Mouse (Mus musculus) MEL (cell line): ENCODE results near the gene Abhd17a. TPM values are rescaled to one million over a fixed set of nuclear protein-coding genes. Genes with fewer than 3 reads are reported as not detected.

Source experiments
- DNase-seq: peaks from one replicate; pipeline ENCODE4 v3.0.0; 2011; ENCODE audit warnings: low read depth, low spot score
- H3K27ac ChIP-seq: 2 replicates; pipeline ENCODE4 v1.5.1; 2012; ENCODE audit warnings: low read depth, mild to moderate bottlenecking, control low read depth, low read length, moderate library complexity; ENCODE audit not compliant: control insufficient read depth
- H3K27me3 ChIP-seq, 2 experiments: fragments of 150-350 bp in 1 of 2; sonication (generic) in 1 of 2; 2 replicates each; pipeline ENCODE4 v1.6.1; 2012; ENCODE audit warnings: low read length in 2 of 2, mild to moderate bottlenecking in 2 of 2, improper control_type of control experiment in 1 of 2, moderate library complexity in 1 of 2; ENCODE audit not compliant: insufficient read depth in 2 of 2, control insufficient read depth in 1 of 2
- H3K36me3 ChIP-seq, 2 experiments: 2 replicates each; pipeline ENCODE4 v1.6.1; 2012 to 2014; ENCODE audit warnings: low read length in 2 of 2, improper control_type of control experiment in 1 of 2, inconsistent platforms in 1 of 2, mild to moderate bottlenecking in 1 of 2; ENCODE audit not compliant: insufficient read depth in 2 of 2, control insufficient read depth in 1 of 2
- H3K4me1 ChIP-seq, 2 experiments: fragments of 150-350 bp in 1 of 2; sonication (generic) in 1 of 2; 2 replicates each; pipeline ENCODE4 v1.6.1; 2012; ENCODE audit warnings: low read length in 2 of 2, improper control_type of control experiment in 1 of 2, mild to moderate bottlenecking in 1 of 2; ENCODE audit not compliant: insufficient read depth in 2 of 2, control insufficient read depth in 1 of 2
- H3K4me3 ChIP-seq, 2 experiments: fragments of 150-350 bp in 1 of 2; sonication (generic) in 1 of 2; 2 replicates each; pipeline ENCODE4 v1.5.1; 2012; ENCODE audit warnings: low read depth in 2 of 2, low read length in 2 of 2, mild to moderate bottlenecking in 2 of 2, moderate library complexity in 2 of 2, control low read depth in 1 of 2, improper control_type of control experiment in 1 of 2; ENCODE audit not compliant: control insufficient read depth in 1 of 2, insufficient read depth in 1 of 2
- H3K79me2 ChIP-seq: 2 replicates; pipeline ENCODE4 v1.6.1; 2012; ENCODE audit warnings: mild to moderate bottlenecking, low read length, moderate library complexity; ENCODE audit not compliant: control insufficient read depth, poor library complexity, insufficient read depth
- H3K9ac ChIP-seq: 2 replicates; pipeline ENCODE4 v1.6.1; 2012; ENCODE audit warnings: low read depth, mild to moderate bottlenecking, control low read depth, low read length, moderate library complexity; ENCODE audit not compliant: control insufficient read depth, poor library complexity, severe bottlenecking
- H3K9me3 ChIP-seq: fragments of 150-350 bp; sonication (generic); replicated peaks from 2 replicates; pipeline ENCODE4 v1.6.1; 2012; ENCODE audit warnings: mild to moderate bottlenecking, low read length, improper control_type of control experiment, moderate library complexity; ENCODE audit not compliant: insufficient read depth
- BHLHE40 ChIP-seq: IDR thresholded peaks from 2 replicates; pipeline ENCODE4 v1.6.1; 2012; ENCODE audit warnings: low read depth, mild to moderate bottlenecking, inconsistent platforms, low read length, improper control_type of control experiment, borderline replicate concordance
- CHD2 ChIP-seq: IDR thresholded peaks from 2 replicates; pipeline ENCODE4 v1.6.1; 2011; ENCODE audit warnings: low read length, improper control_type of control experiment
- CTCF ChIP-seq, 3 experiments: IDR thresholded peaks in 2 of 3; conservative IDR thresholded peaks in 1 of 3; 2 replicates each; pipeline ENCODE4 v1.5.1; 2011 to 2012; ENCODE audit warnings: low read length in 3 of 3, low read depth in 2 of 3, mild to moderate bottlenecking in 2 of 3, improper control_type of control experiment in 1 of 3, inconsistent platforms in 1 of 3, mixed read lengths in 1 of 3, moderate library complexity in 1 of 3; ENCODE audit not compliant: control insufficient read depth in 1 of 3, insufficient read depth in 1 of 3, poor library complexity in 1 of 3, severe bottlenecking in 1 of 3
- E2F4 ChIP-seq: IDR thresholded peaks from 2 replicates; pipeline ENCODE4 v1.6.1; 2011; ENCODE audit warnings: low read depth, low read length, improper control_type of control experiment, borderline replicate concordance
- ELF1 ChIP-seq: IDR thresholded peaks from 2 replicates; pipeline ENCODE4 v1.6.1; 2014; ENCODE audit warnings: low read depth, mild to moderate bottlenecking, inconsistent platforms, low read length, improper control_type of control experiment, moderate library complexity
- EP300 ChIP-seq, 2 experiments: IDR thresholded peaks; 2 replicates each; pipeline ENCODE4 v1.6.1; 2011; ENCODE audit warnings: improper control_type of control experiment in 2 of 2, low read length in 2 of 2, low read depth in 1 of 2, mild to moderate bottlenecking in 1 of 2
- ETS1 ChIP-seq: IDR thresholded peaks from 2 replicates; pipeline ENCODE4 v1.6.1; 2012; ENCODE audit warnings: low read depth, mild to moderate bottlenecking, inconsistent platforms, low read length, improper control_type of control experiment, moderate library complexity
- GABPA ChIP-seq: IDR thresholded peaks from 2 replicates; pipeline ENCODE4 v1.6.1; 2012; ENCODE audit warnings: low read depth, mild to moderate bottlenecking, inconsistent platforms, low read length, improper control_type of control experiment, moderate library complexity
- GATA1 ChIP-seq: IDR thresholded peaks from 2 replicates; pipeline ENCODE4 v1.6.1; 2011; ENCODE audit warnings: low read depth, low read length, improper control_type of control experiment
- HCFC1 ChIP-seq: IDR thresholded peaks from 2 replicates; pipeline ENCODE4 v1.6.1; 2012; ENCODE audit warnings: low read depth, mild to moderate bottlenecking, inconsistent platforms, low read length, improper control_type of control experiment, moderate library complexity
- JUND ChIP-seq: IDR thresholded peaks from 2 replicates; pipeline ENCODE4 v1.6.1; 2011; ENCODE audit warnings: low read depth, mild to moderate bottlenecking, improper control_type of control experiment, low read length
- KAT2A ChIP-seq: conservative IDR thresholded peaks from 2 replicates; pipeline ENCODE4 v1.6.1; 2012; ENCODE audit warnings: low read depth, low read length, improper control_type of control experiment, inconsistent platforms
- MAFK ChIP-seq: IDR thresholded peaks from 2 replicates; pipeline ENCODE4 v1.6.1; 2011; ENCODE audit warnings: low read depth, mild to moderate bottlenecking, low read length, improper control_type of control experiment, borderline replicate concordance
- MAZ ChIP-seq: IDR thresholded peaks from 2 replicates; pipeline ENCODE4 v1.6.1; 2012; ENCODE audit warnings: low read depth, mild to moderate bottlenecking, inconsistent platforms, low read length, improper control_type of control experiment
- MYB ChIP-seq: IDR thresholded peaks from 2 replicates; pipeline ENCODE4 v1.6.1; 2011; ENCODE audit warnings: mild to moderate bottlenecking, low read depth, low read length, improper control_type of control experiment
- MYC ChIP-seq: IDR thresholded peaks from 2 replicates; pipeline ENCODE4 v1.6.1; 2011; ENCODE audit warnings: low read depth, mild to moderate bottlenecking, low read length, improper control_type of control experiment, moderate library complexity
- NRF1 ChIP-seq: IDR thresholded peaks from 2 replicates; pipeline ENCODE4 v1.6.1; 2014; ENCODE audit warnings: low read depth, mild to moderate bottlenecking, inconsistent platforms, low read length, improper control_type of control experiment, moderate library complexity; ENCODE audit not compliant: poor library complexity, insufficient read depth, severe bottlenecking
- POLR2A ChIP-seq, 2 experiments: IDR thresholded peaks; 2 replicates each; pipeline ENCODE4 v1.6.1; 2011 to 2012; ENCODE audit warnings: low read length in 2 of 2, mild to moderate bottlenecking in 2 of 2, control low read depth in 1 of 2, improper control_type of control experiment in 1 of 2, low read depth in 1 of 2, moderate library complexity in 1 of 2; ENCODE audit not compliant: control insufficient read depth in 1 of 2, insufficient read depth in 1 of 2, poor library complexity in 1 of 2
- POLR2AphosphoS2 ChIP-seq: IDR thresholded peaks from 2 replicates; pipeline ENCODE4 v1.6.1; 2011; ENCODE audit warnings: low read length, improper control_type of control experiment
- POLR2AphosphoS5 ChIP-seq: IDR thresholded peaks from 2 replicates; pipeline ENCODE4 v1.6.1; 2012; ENCODE audit warnings: low read depth, borderline replicate concordance, mild to moderate bottlenecking, inconsistent platforms, low read length, moderate library complexity, mixed read lengths
- RAD21 ChIP-seq: IDR thresholded peaks from 2 replicates; pipeline ENCODE4 v1.6.1; 2011; ENCODE audit warnings: mild to moderate bottlenecking, low read depth, low read length, improper control_type of control experiment
- RCOR1 ChIP-seq: IDR thresholded peaks from 2 replicates; pipeline ENCODE4 v1.6.1; 2012; ENCODE audit warnings: low read depth, mild to moderate bottlenecking, inconsistent platforms, low read length, improper control_type of control experiment
- SMC3 ChIP-seq: IDR thresholded peaks from 2 replicates; pipeline ENCODE4 v1.6.1; 2011; ENCODE audit warnings: low read depth, low read length, improper control_type of control experiment
- TAL1 ChIP-seq: IDR thresholded peaks from 2 replicates; pipeline ENCODE4 v1.6.1; 2012; ENCODE audit warnings: mild to moderate bottlenecking, inconsistent platforms, low read length, moderate library complexity, mixed read lengths
- TBP ChIP-seq: IDR thresholded peaks from 2 replicates; pipeline ENCODE4 v1.8.0; 2011; ENCODE audit warnings: low read depth, low read length, improper control_type of control experiment
- TCF12 ChIP-seq: IDR thresholded peaks from 2 replicates; pipeline ENCODE4 v1.6.1; 2014; ENCODE audit warnings: low read depth, mild to moderate bottlenecking, inconsistent platforms, low read length, improper control_type of control experiment, moderate library complexity
- USF1 ChIP-seq: IDR thresholded peaks from 2 replicates; pipeline ENCODE4 v1.6.1; 2014; ENCODE audit warnings: low read depth, mild to moderate bottlenecking, inconsistent platforms, low read length, improper control_type of control experiment, moderate library complexity
- USF2 ChIP-seq, 2 experiments: IDR thresholded peaks; 2 replicates each; pipeline ENCODE4 v1.6.1; 2011 to 2012; ENCODE audit warnings: improper control_type of control experiment in 2 of 2, low read length in 2 of 2, borderline replicate concordance in 1 of 2, inconsistent platforms in 1 of 2, low read depth in 1 of 2, mild to moderate bottlenecking in 1 of 2; ENCODE audit not compliant: insufficient read depth in 1 of 2
- ZKSCAN1 ChIP-seq: IDR thresholded peaks from 2 replicates; pipeline ENCODE4 v1.6.1; 2012; ENCODE audit warnings: low read depth, mild to moderate bottlenecking, inconsistent platforms, low read length, improper control_type of control experiment, moderate library complexity
- ZMIZ1 ChIP-seq: IDR thresholded peaks from 2 replicates; pipeline ENCODE4 v1.6.1; 2012; ENCODE audit warnings: low read depth, mild to moderate bottlenecking, inconsistent platforms, low read length, improper control_type of control experiment, moderate library complexity
- ZNF384 ChIP-seq: IDR thresholded peaks from 2 replicates; pipeline ENCODE4 v1.6.1; 2012; ENCODE audit warnings: low read depth, mild to moderate bottlenecking, inconsistent platforms, low read length, improper control_type of control experiment
- polyA plus RNA-seq, 2 experiments: library from polyadenylated mRNA; stranded (reverse) in 1 of 2; unstranded in 1 of 2; fragments of >175 nt in 1 of 2; fragments of >200 nt in 1 of 2; gene quantifications; 2 replicates each; pipeline versions ENCODE4 v1.2.1 to v1.2.4; 2012; ENCODE audit warnings: low replicate concordance in 2 of 2, low read depth in 1 of 2; ENCODE audit not compliant: insufficient read length in 2 of 2, insufficient read depth in 1 of 2, missing spikeins in 1 of 2
- total RNA-seq: library from RNA; depleted of rRNA; stranded (reverse); fragments of 300-350 nt; gene quantifications from 2 replicates; pipeline ENCODE4 v1.2.3, GENCODE M21; 2012

Abhd17a gene
- total and polyA plus RNA-seq, 3 experiments: 96.2 to 136 (median 98.5) TPM

- H3K4me1 ChIP-seq: peaks cover 5 to 10% of the 10 kb centered on the region in 2 experiments; a peak in 3 of 4 replicates
- no peaks in the 10 kb centered on the region for H3K27me3 ChIP-seq
- no peak overlapping the region for H3K4me3 ChIP-seq
- no peaks in the 10 kb centered on the region for H3K9me3 ChIP-seq
- peaks cover 0 to 4% of the 10 kb centered on the region in 2 experiments; a peak in 2 of 4 replicates for H3K36me3 ChIP-seq
- DNase-seq: peak; percentile 52
- peaks cover 16% of the 10 kb centered on the region for H3K79me2 ChIP-seq
- peak; percentile 70 for TF ChIP-seq ZNF384
- no peak for TF ChIP-seq RCOR1
- TF ChIP-seq, all 39 proteins: peak for 1
- Histone ChIP-seq H3K27ac (no peak overlapping the region), H3K9ac (no peak overlapping the region)
Observed at GRCm38 (mm10) chr10:80583047-80583446, 7.1 kb downstream of the Abhd17a start.

GRCm38 (mm10) chr10:80578911-80579310 lies 11.2 kb downstream of the Abhd17a start:
- H3K36me3 ChIP-seq: peaks cover 0 to 18% of the 10 kb centered on the region in 2 experiments; a peak in 2 of 4 replicates
- peaks cover 34% of the 10 kb centered on the region for H3K79me2 ChIP-seq
- no peaks in the 10 kb centered on the region for H3K9me3 ChIP-seq
- no peaks in the 10 kb centered on the region for H3K27me3 ChIP-seq
- peaks cover 8 to 24% of the 10 kb centered on the region in 2 experiments; a peak in 3 of 4 replicates for H3K4me1 ChIP-seq
- peak overlapping the region; percentile 95 for H3K27ac ChIP-seq
- peak; percentile 96 for DNase-seq
- H3K4me3 ChIP-seq: peak overlapping the region; percentile 55 to 66
- H3K9ac ChIP-seq: peak overlapping the region; percentile 88
- no peak for TF ChIP-seq E2F4
- no peak for TF ChIP-seq TAL1
- TF ChIP-seq ETS1: 0 out of 2 replicates have a peak, but pooled peaks have one; percentile 7
- TF ChIP-seq TBP: peak; percentile 51; the same call in 1 of the 2 replicates
- no peak for TF ChIP-seq ZNF384
- TF ChIP-seq RAD21: peak; percentile 56
- peak; percentile 68 to 89 (median 68) for TF ChIP-seq CTCF (IDR thresholded peaks at IDR 0.05 in 2 of 3, conservative IDR thresholded peaks at IDR 0.05 in 1 of 3; ENCODE audit: control insufficient read depth in 1 of 3, insufficient read depth in 1 of 3, low read depth in 2 of 3, low read length in 3 of 3, poor library complexity in 1 of 3, severe bottlenecking in 1 of 3)
- no peak for TF ChIP-seq GATA1
- no peak for TF ChIP-seq USF1
- no peak for TF ChIP-seq ELF1
- TF ChIP-seq USF2 (IDR thresholded peaks at IDR 0.05; ENCODE audit: borderline replicate concordance in 1 of 2, insufficient read depth in 1 of 2, low read depth in 1 of 2, low read length in 2 of 2): no peak
- TF ChIP-seq MYC: 0 out of 2 replicates have a peak, but pooled peaks have one; percentile 62
- TF ChIP-seq BHLHE40: no peak
- no peak for TF ChIP-seq ZMIZ1
- TF ChIP-seq CHD2: no peak
- TF ChIP-seq MAZ: peak; percentile 68; the same call in 1 of the 2 replicates
- TF ChIP-seq ZKSCAN1: no peak
- no peak; the same call in 1 of the 2 replicates for TF ChIP-seq TCF12
- TF ChIP-seq MAFK: no peak
- no peak for TF ChIP-seq RCOR1
- no peak for TF ChIP-seq GABPA
- TF ChIP-seq SMC3: peak; percentile 90
- no peak for TF ChIP-seq POLR2A (IDR thresholded peaks at IDR 0.05; ENCODE audit: control insufficient read depth in 1 of 2, insufficient read depth in 1 of 2, low read depth in 1 of 2, low read length in 2 of 2, poor library complexity in 1 of 2)
- no peak for TF ChIP-seq MYB
- no peak for TF ChIP-seq POLR2AphosphoS2
- no peak for TF ChIP-seq NRF1
- no peak for TF ChIP-seq HCFC1
- no peak for TF ChIP-seq POLR2AphosphoS5
- no peak for TF ChIP-seq JUND
- TF ChIP-seq KAT2A: no peak
- TF ChIP-seq EP300 (IDR thresholded peaks at IDR 0.05; ENCODE audit: low read depth in 1 of 2, low read length in 2 of 2): no peak
